Mouse (Mus musculus): ENCODE measurements around the gene Ubxn11. TPM values are rescaled to one million over a fixed set of nuclear protein-coding genes. Genes with fewer than 3 reads are reported as not detected.

Ubxn11 gene
- polyA plus RNA-seq, 1 experiment, result 457 TPM

- TF ChIP-seq CTCF (IDR thresholded peaks at IDR 0.05; ENCODE audit: control insufficient read depth, insufficient read depth, insufficient replicate concordance, low read depth, low read length) (no peak), POLR2A (IDR thresholded peaks at IDR 0.05; ENCODE audit: control insufficient read depth, low read depth, low read length) (no peak)
- H3K4me3 ChIP-seq (ENCODE audit: control insufficient read depth, low read depth, low read length), result no peak overlapping the region
- H3K27me3 ChIP-seq (ENCODE audit: control insufficient read depth, insufficient read depth, low read length), result no peaks in the 10 kb centered on the region
- no peaks in the 10 kb centered on the region; the same call in 1 of the 2 replicates for H3K4me1 ChIP-seq (ENCODE audit: control insufficient read depth, insufficient read depth, low read length)
- peaks cover 7% of the 10 kb centered on the region for H3K36me3 ChIP-seq (ENCODE audit: control insufficient read depth, insufficient read depth, low read length)
- H3K27ac ChIP-seq (ENCODE audit: control insufficient read depth, insufficient read depth, low read depth, low read length), result no peak overlapping the region
Observed at GRCm38 (mm10) chr4:134152112-134152511, 49.7 kb downstream of the Ubxn11 start.

GRCm38 (mm10) chr4:134153656-134154055 is 51.3 kb downstream of the Ubxn11 start:
- Histone ChIP-seq H3K4me3 (ENCODE audit: control insufficient read depth, low read depth, low read length) (no peak overlapping the region), H3K27ac (ENCODE audit: control insufficient read depth, insufficient read depth, low read depth, low read length) (no peak overlapping the region), H3K27me3 (ENCODE audit: control insufficient read depth, insufficient read depth, low read length) (no peaks in the 10 kb centered on the region), H3K36me3 (ENCODE audit: control insufficient read depth, insufficient read depth, low read length) (peaks cover 7% of the 10 kb centered on the region; the same call in 1 of the 2 replicates), H3K4me1 (ENCODE audit: control insufficient read depth, insufficient read depth, low read length) (no peaks in the 10 kb centered on the region; the same call in 1 of the 2 replicates)
- TF ChIP-seq CTCF (IDR thresholded peaks at IDR 0.05; ENCODE audit: control insufficient read depth, insufficient read depth, insufficient replicate concordance, low read depth, low read length) (no peak), POLR2A (IDR thresholded peaks at IDR 0.05; ENCODE audit: control insufficient read depth, low read depth, low read length) (no peak)

- Histone ChIP-seq H3K4me1 (ENCODE audit: control insufficient read depth, insufficient read depth, low read length) (no peaks in the 10 kb centered on the region; the same call in 1 of the 2 replicates), H3K27me3 (ENCODE audit: control insufficient read depth, insufficient read depth, low read length) (no peaks in the 10 kb centered on the region), H3K36me3 (ENCODE audit: control insufficient read depth, insufficient read depth, low read length) (peaks cover 6% of the 10 kb centered on the region; the same call in 1 of the 2 replicates), H3K27ac (ENCODE audit: control insufficient read depth, insufficient read depth, low read depth, low read length) (no peak overlapping the region), H3K4me3 (ENCODE audit: control insufficient read depth, low read depth, low read length) (no peak overlapping the region)
- TF ChIP-seq POLR2A (IDR thresholded peaks at IDR 0.05; ENCODE audit: control insufficient read depth, low read depth, low read length) (no peak), CTCF (IDR thresholded peaks at IDR 0.05; ENCODE audit: control insufficient read depth, insufficient read depth, insufficient replicate concordance, low read depth, low read length) (no peak)
Observed at GRCm38 (mm10) chr4:134154354-134154753, 52.0 kb downstream of the Ubxn11 start.

- H3K27ac ChIP-seq (ENCODE audit: control insufficient read depth, insufficient read depth, low read depth, low read length), result no peak overlapping the region
- H3K4me1 ChIP-seq (ENCODE audit: control insufficient read depth, insufficient read depth, low read length), result no peaks in the 10 kb centered on the region; the same call in 1 of the 2 replicates
- TF ChIP-seq POLR2A (IDR thresholded peaks at IDR 0.05; ENCODE audit: control insufficient read depth, low read depth, low read length), result no peak
- TF ChIP-seq CTCF (IDR thresholded peaks at IDR 0.05; ENCODE audit: control insufficient read depth, insufficient read depth, insufficient replicate concordance, low read depth, low read length), result no peak
- H3K36me3 ChIP-seq (ENCODE audit: control insufficient read depth, insufficient read depth, low read length), result peaks cover 6% of the 10 kb centered on the region; the same call in 1 of the 2 replicates
- H3K4me3 ChIP-seq (ENCODE audit: control insufficient read depth, low read depth, low read length), result no peak overlapping the region
- H3K27me3 ChIP-seq (ENCODE audit: control insufficient read depth, insufficient read depth, low read length), result no peaks in the 10 kb centered on the region
Observed at GRCm38 (mm10) chr4:134155531-134155930, 53.2 kb downstream of the Ubxn11 start.

- Histone ChIP-seq H3K4me3 (ENCODE audit: control insufficient read depth, low read depth, low read length) (no peak overlapping the region), H3K27me3 (ENCODE audit: control insufficient read depth, insufficient read depth, low read length) (no peaks in the 10 kb centered on the region), H3K4me1 (ENCODE audit: control insufficient read depth, insufficient read depth, low read length) (no peaks in the 10 kb centered on the region; the same call in 1 of the 2 replicates), H3K27ac (ENCODE audit: control insufficient read depth, insufficient read depth, low read depth, low read length) (no peak overlapping the region), H3K36me3 (ENCODE audit: control insufficient read depth, insufficient read depth, low read length) (peaks cover 6% of the 10 kb centered on the region; the same call in 1 of the 2 replicates)
- TF ChIP-seq POLR2A (IDR thresholded peaks at IDR 0.05; ENCODE audit: control insufficient read depth, low read depth, low read length), result no peak
- TF ChIP-seq CTCF (IDR thresholded peaks at IDR 0.05; ENCODE audit: control insufficient read depth, insufficient read depth, insufficient replicate concordance, low read depth, low read length), result no peak
Observed at GRCm38 (mm10) chr4:134155961-134156465, 53.6 kb downstream of the Ubxn11 start.

- Histone ChIP-seq H3K27me3 (ENCODE audit: control insufficient read depth, insufficient read depth, low read length) (no peaks in the 10 kb centered on the region), H3K36me3 (ENCODE audit: control insufficient read depth, insufficient read depth, low read length) (peaks cover 4% of the 10 kb centered on the region; the same call in 1 of the 2 replicates), H3K27ac (ENCODE audit: control insufficient read depth, insufficient read depth, low read depth, low read length) (no peak overlapping the region), H3K4me1 (ENCODE audit: control insufficient read depth, insufficient read depth, low read length) (no peaks in the 10 kb centered on the region; the same call in 1 of the 2 replicates), H3K4me3 (ENCODE audit: control insufficient read depth, low read depth, low read length) (no peak overlapping the region)
- TF ChIP-seq POLR2A (IDR thresholded peaks at IDR 0.05; ENCODE audit: control insufficient read depth, low read depth, low read length) (no peak), CTCF (IDR thresholded peaks at IDR 0.05; ENCODE audit: control insufficient read depth, insufficient read depth, insufficient replicate concordance, low read depth, low read length) (no peak)
Observed at GRCm38 (mm10) chr4:134156744-134157143, 54.4 kb downstream of the Ubxn11 start.

- H3K36me3 ChIP-seq (ENCODE audit: control insufficient read depth, insufficient read depth, low read length), result peaks cover 3% of the 10 kb centered on the region; the same call in 1 of the 2 replicates
- no peak overlapping the region for H3K27ac ChIP-seq (ENCODE audit: control insufficient read depth, insufficient read depth, low read depth, low read length)
- H3K4me3 ChIP-seq (ENCODE audit: control insufficient read depth, low read depth, low read length), result no peak overlapping the region
- H3K27me3 ChIP-seq (ENCODE audit: control insufficient read depth, insufficient read depth, low read length), result no peaks in the 10 kb centered on the region
- no peak for TF ChIP-seq POLR2A (IDR thresholded peaks at IDR 0.05; ENCODE audit: control insufficient read depth, low read depth, low read length)
- TF ChIP-seq CTCF (IDR thresholded peaks at IDR 0.05; ENCODE audit: control insufficient read depth, insufficient read depth, insufficient replicate concordance, low read depth, low read length), result no peak
- no peaks in the 10 kb centered on the region; the same call in 1 of the 2 replicates for H3K4me1 ChIP-seq (ENCODE audit: control insufficient read depth, insufficient read depth, low read length)
Observed at GRCm38 (mm10) chr4:134157558-134157957, 55.2 kb downstream of the Ubxn11 start.
